Mouse (Mus musculus): Measurements from ENCODE around the gene Slc25a22. TPM values are rescaled to one million over a fixed set of nuclear protein-coding genes. Genes with fewer than 3 reads are reported as not detected.

Slc25a22 gene
- total RNA-seq, 2 experiments from 2014 or later = 65.5 to 67.6 TPM

DNA sequence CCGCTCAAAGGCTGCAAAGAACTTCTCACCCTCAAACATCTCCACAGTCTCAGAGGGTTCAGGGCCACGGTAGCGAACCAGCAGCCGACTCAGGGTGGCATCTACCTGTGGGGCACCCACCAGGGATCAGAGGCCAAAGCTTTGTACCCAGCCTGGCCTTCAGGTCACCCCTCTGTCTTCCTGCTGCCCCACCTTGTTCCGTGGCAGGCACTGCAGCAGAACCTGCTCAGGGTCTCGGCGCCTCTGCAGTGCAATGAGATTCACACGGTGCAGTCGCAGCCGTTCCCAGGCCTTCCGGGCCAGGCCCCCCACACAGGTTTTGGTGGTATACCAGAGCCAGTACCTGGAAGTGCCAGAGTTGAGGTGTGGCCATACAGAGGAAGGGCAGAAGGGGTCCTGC lies 2.1 kb upstream of the Slc25a22 start:
- no peak for DNase-seq
- intact Hi-C loops (cut with DNase I) = no loop called here

- DNase-seq = no peak
- intact Hi-C loops (cut with DNase I) = no loop called here
Measured at GRCm38 (mm10) chr7:141439140-141439679, 1.5 kb upstream of the Slc25a22 start.

- intact Hi-C loops (cut with DNase I) = no loop called here
- no peak for DNase-seq
Measured at GRCm38 (mm10) chr7:141438201-141438968, 693 bp upstream of the Slc25a22 start.

- intact Hi-C loops (cut with DNase I) = no loop called here
- no peak for DNase-seq
Measured at GRCm38 (mm10) chr7:141436523-141436892, 1.2 kb downstream of the Slc25a22 start.

- intact Hi-C loops (cut with DNase I) = no loop called here
- no peak for DNase-seq
Measured at GRCm38 (mm10) chr7:141435856-141436522, 1.7 kb downstream of the Slc25a22 start.

DNA sequence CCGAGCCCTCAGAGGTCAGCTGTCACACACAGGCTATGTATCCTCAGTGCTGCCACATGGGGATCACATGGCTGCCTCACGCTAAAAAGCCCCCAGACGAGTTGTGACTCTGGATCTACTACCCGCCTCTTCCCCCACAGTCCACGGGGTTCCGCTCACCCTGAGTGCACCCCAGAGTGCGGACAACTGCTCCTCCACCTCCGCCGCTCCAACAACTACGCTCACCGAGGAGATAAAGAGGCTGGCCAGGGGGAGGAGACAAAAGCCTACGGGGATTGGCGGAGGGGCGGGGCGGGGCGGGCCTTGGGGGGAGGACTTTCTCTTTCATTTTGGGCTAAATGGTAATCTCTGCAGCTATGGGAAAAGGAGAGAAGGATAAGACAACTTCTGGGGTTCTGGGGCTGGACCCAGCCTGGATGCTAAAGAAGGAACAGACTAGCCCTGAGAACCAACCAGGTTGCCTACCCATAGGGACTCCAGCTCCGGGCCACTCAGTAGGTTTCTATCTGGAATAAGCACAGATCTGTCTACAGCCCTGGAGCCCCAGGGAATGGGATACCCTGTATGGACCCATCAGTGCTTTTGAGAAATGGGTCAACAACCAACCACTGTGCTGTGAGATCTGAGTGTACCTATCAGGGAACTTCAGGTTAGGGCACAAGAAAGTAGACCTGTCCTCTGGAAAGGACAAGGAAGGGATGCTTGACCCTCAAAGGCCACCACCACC lies 2.4 kb downstream of the Slc25a22 start:
- peak; percentile 66 to 68 for DNase-seq
- intact Hi-C loops (cut with DNase I) = no loop called here

DNA sequence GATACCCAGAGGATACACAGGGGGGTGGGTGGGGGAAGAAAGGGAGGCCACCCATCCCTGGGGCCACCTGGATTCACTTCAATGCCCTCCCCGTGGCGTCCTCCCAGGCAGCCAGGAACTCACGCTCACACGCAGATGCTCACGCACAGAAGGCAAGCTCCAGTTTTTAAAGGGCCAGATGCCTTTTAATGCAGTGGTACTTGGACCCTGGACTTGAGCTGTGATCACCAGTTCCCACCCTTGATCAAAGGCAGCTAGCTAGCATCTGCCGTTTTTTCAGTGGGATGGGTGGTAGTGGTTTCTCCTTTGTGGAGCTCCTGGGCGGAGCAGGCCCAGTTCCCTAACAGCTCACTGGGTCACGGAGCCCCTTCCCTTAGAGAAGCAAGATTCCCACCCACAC lies 3.2 kb downstream of the Slc25a22 start:
- DNase-seq = peak in 1 of 2 experiments; percentile 54
- intact Hi-C loops (cut with DNase I) = no loop called here

- intact Hi-C loops (cut with DNase I) = no loop called here
- no peak for DNase-seq
Measured at GRCm38 (mm10) chr7:141433517-141434400, 3.9 kb downstream of the Slc25a22 start.

DNA sequence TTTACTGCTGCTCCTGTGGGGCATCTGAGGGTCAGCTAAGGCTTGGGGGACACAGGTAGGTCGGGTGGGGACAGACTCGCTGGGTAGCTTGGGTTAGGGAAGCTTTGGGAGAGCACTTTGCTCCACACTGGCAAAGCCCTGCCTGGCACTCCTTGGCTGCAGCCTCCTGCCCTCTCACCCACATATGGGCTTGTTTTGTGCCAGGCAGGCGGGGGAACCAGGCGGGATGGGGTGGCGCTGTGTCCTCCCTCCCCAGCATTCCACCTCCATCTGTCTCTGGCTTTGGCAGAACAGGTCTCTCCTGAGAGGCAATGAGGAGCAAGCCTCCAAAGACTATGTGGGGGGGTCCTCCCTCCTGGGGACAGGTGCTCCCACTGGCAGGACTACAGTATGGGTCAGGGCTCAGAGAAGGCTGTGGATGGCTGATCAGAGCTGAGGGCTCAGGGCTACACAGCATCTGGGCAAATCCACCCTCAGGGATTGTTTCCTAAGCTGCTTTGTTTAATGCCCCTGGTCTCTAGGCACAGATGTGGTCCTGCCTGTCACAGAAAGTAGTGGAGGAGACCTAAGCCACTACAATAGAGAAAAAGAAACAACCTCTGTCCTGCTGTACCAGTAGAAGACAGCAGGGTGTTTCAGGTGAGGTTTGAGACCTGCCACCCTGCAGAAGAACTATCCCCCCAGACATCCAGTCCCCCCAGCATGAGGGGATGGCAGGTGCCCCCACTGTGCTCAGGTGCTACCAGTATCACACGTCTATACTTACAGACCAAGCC lies 4.8 kb downstream of the Slc25a22 start:
- DNase-seq = peak; percentile 63 to 78
- intact Hi-C loops (cut with DNase I) = no loop called here

- intact Hi-C loops (cut with DNase I) = no loop called here
- peak in 1 of 2 experiments; percentile 74 for DNase-seq
Measured at GRCm38 (mm10) chr7:141432186-141432611, 5.5 kb downstream of the Slc25a22 start.

DNA sequence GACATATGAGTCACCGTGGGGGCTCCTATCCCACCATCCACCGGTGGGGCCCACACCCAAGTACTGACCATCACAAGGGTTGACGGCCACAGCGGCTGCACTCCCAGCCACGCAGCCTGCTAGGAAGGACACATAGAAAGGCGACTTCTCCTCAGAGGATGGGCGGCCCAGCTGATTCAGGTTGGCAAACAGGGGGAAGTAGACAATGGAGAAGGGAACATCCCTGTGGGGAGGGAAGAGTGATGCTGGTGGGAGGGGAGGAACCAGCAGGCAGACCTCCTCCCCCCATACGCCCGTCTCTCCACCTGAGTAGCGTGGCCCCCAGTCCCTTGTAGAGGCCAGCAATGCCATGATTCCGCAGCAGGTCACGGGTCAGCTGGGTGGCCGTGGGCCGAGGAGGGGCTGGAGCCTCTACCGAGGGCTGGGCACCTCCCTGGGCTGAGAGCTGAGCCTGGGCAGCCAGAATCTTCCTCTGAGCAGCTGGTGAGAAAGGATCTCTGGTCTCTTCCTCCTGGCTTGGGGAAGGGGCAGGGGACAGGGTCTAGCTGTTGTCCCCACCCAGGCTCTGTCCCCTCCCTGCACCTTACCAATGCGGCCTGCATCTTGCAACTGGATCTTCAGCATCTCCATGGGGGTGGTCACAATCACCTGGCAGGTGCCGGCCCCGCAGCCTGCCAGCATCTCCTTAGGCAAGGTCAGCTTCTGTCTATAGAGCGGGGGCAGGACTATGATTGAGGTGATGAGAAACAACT lies 6.1 kb downstream of the Slc25a22 start:
- intact Hi-C loops (cut with DNase I) = no loop called here

DNA sequence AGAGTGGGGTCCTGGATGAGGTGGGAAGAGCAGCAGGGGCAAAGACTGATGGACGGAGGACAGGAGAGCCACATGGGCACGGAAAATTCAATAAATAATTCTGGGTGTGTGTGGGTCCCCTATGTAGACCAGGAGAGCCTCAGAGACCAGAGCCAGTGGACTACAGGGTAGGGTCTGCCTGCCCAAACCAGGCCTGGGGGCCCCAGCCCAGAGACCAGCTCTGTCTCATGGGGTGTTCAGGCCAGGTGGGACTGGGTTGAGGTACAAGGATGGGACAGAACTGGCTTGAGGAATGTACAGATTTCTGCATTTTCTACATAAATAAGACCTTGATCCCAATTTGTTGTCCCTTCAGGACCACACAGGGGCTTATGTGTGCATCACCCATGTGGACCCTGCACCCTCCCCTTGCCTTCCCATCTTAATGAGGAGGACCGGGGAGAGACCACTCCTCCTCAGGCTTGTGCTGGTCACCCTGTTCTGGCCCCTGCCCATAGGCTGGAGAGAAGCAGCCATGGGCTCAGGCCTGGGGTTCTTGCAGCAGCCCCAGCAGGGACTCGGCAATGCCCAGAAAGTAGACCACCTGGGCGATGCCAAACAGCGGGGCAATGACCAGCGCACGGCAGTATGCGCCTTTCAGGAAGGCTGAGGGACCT lies 7.0 kb downstream of the Slc25a22 start:
- intact Hi-C loops (cut with DNase I) = no loop called here
- DNase-seq = no peak

More for the DNA sequence above, 6.1 kb downstream of the Slc25a22 start:
- DNase-seq = no peak

DNA sequence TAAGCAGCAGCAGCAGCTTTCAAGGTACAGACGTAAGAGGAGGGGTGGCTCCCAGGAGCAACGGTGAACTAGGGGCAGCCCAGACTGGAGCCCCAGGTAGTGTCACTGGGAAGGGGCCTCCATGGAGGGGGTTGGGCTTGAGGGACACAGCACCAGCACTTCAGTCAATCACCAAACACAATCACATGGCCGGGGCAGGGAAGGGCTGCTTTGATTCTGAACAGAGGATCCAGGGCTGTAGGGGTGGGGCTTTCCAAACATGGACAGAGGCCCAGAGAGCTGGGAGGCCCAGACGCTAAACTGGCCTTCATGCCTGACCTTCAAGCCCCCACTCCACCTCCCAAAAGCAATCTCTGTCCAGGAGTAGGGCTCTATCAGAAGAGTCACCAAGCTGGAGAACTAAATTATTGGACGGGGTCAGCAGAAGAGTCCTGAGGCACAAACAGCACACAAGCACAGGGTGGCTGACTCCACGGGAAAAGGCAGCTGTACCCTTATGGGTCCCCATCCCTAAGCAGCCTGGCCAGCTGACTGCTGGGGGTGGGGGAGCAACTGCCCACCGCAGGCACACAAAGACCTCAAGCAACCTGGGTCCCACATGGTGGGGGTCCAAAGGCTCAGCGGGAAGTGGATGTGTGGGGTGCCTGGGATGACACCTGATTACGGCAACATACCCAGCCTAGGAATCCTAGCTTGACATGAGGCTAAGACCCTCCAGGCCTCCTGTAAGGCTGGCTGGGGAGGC lies 7.7 kb downstream of the Slc25a22 start:
- no peak for DNase-seq
- intact Hi-C loops (cut with DNase I) = no loop called here

- peak; percentile 48 to 59 for DNase-seq
- intact Hi-C loops (cut with DNase I) = no loop called here
Measured at GRCm38 (mm10) chr7:141429310-141429709, 8.4 kb downstream of the Slc25a22 start, which contains the start of gene Cend1. Gene Cend1, minus strand, starts transcription at chr7:141429491.

GRCm38 (mm10) chr7:141428701-141429100 lies 9.0 kb downstream of the Slc25a22 start:
- intact Hi-C loops (cut with DNase I) = no loop called here
- DNase-seq = no peak

GRCm38 (mm10) chr7:141426948-141427730 lies 10.6 kb downstream of the Slc25a22 start:
- DNase-seq = no peak
- intact Hi-C loops (cut with DNase I) = no loop called here

All from heart, postnatal 14 days (tissue).